14 mouse cellular contexts compared by ENCODE assay signal in the genomic region with DNA sequence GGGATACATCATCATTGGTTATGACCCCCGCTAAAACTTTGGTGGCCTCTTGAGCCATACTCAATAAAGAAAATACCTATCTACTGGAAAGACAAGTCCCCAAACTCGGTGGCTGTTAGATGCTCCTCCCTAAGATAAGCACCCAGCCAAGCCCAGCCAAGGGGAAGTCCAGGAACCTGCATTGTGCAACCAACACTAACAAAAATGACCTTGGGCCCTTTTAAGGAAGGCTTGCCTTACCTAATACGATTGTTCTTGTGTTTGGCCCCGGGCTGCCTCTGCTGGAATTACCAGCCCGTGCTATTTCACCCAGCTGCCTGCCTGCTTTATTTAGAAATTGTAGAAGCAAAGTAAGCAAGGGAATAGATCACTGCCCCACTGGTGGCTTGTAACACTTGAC. TPM values are rescaled to one million over a fixed set of nuclear protein-coding genes. Genes with fewer than 3 reads are reported as not detected.
DNase-seq lines count a peak whose midpoint lies in the region; ATAC-seq and TF ChIP-seq lines count a peak whose summit lies in the region.
"Had no signal": no experiment of that assay in that cellular context is flagged by ENCODE, and none has a peak within 500 bp of the region (broad histone marks: within the 10 kb centered on the region; RNA-seq: fewer than 3 reads in every experiment).

No protein-coding gene starts in this region.

- peaks cover 3% of the 10 kb centered on the region for H3K79me2 ChIP-seq in CH12.LX (replicated peaks; ENCODE audit: control insufficient read depth, extremely low read depth, insufficient read depth, poor library complexity, severe bottlenecking)

- TF ChIP-seq RAD21 in CH12.LX (IDR thresholded peaks at IDR 0.05; ENCODE audit: low read depth, low read length), result no peak

- no peak overlapping the region for H3K4me3 ChIP-seq in hindbrain, embryonic 13.5 days
- H3K4me3 ChIP-seq in hindbrain, postnatal 0 days (ENCODE audit: low read length), result no peak overlapping the region
- no peak overlapping the region for H3K4me3 ChIP-seq in CH12.LX (replicated peaks in 1 of 3; ENCODE audit: low read depth in 2 of 3, low read length in 2 of 3, poor library complexity in 1 of 3)

- DNase-seq in hindbrain, postnatal 0 days (ENCODE audit: low spot score), result no peak
- DNase-seq in CH12.LX (ENCODE audit: extremely low read depth), result no peak
- DNase-seq in gonadal fat pad, adult 2 months (ENCODE audit: low read depth), result peak; percentile 77
- DNase-seq in lung, postnatal 25 days (ENCODE audit: low spot score), result peak; percentile 49
- no peak for DNase-seq in frontal cortex, postnatal 36 days (ENCODE audit: low spot score in 2 of 2)
- DNase-seq in kidney, postnatal 10 days, result no peak
- DNase-seq in ovary, postnatal 10 days (ENCODE audit: low spot score), result no peak
- DNase-seq: adrenal gland, postnatal 10 days; gastrocnemius, postnatal 25 days; right cerebral cortex, postnatal 14 days; thymus, postnatal 25 days had no signal

- no peak for ATAC-seq in hindbrain, embryonic 13.5 days (ENCODE audit: low FRiP score)
- ATAC-seq in hindbrain, postnatal 0 days, result no peak
- ATAC-seq: forebrain, embryonic 16.5 days had no signal

- no peak for TF ChIP-seq POLR2A in CH12.LX (IDR thresholded peaks at IDR 0.05; ENCODE audit: low read depth, low read length)

- H3K9ac ChIP-seq in hindbrain, embryonic 13.5 days, result no peak overlapping the region
- H3K9ac ChIP-seq in hindbrain, postnatal 0 days (replicated peaks; ENCODE audit: low read length), result no peak overlapping the region
- no peak overlapping the region for H3K9ac ChIP-seq in CH12.LX (ENCODE audit: insufficient read depth, low read depth)
- H3K9ac ChIP-seq: liver, embryonic 14.5 days had no signal

- no peaks in the 10 kb centered on the region for H3K27me3 ChIP-seq in hindbrain, embryonic 13.5 days
- H3K27me3 ChIP-seq in hindbrain, postnatal 0 days (ENCODE audit: insufficient read depth, low read length), result no peaks in the 10 kb centered on the region
- no peaks in the 10 kb centered on the region for H3K27me3 ChIP-seq in CH12.LX (replicated peaks)

- 92% methylated on average over 5 of the region's 5 CpGs for WGBS in hindbrain, embryonic 13.5 days
- 81% methylated on average over 5 of the region's 5 CpGs for WGBS in hindbrain, postnatal 0 days

- dilution Hi-C loops in CH12.LX (cut with MboI; ENCODE audit: extremely low pct_ligation_motif_present, extremely low pct_unique_long_range_greater_than_20kb, low sequenced_read_pairs), result no loop called here

- no peaks in the 10 kb centered on the region for H3K9me3 ChIP-seq in hindbrain, embryonic 13.5 days
- H3K9me3 ChIP-seq in hindbrain, postnatal 0 days (ENCODE audit: low read length), result no peaks in the 10 kb centered on the region
- no peaks in the 10 kb centered on the region for H3K9me3 ChIP-seq in CH12.LX (replicated peaks; ENCODE audit: low read length)

- no peak for TF ChIP-seq EP300 in CH12.LX (IDR thresholded peaks at IDR 0.05; ENCODE audit: low read length)

- H3K4me2 ChIP-seq in hindbrain, embryonic 13.5 days, result no peak overlapping the region
- no peak overlapping the region for H3K4me2 ChIP-seq in hindbrain, postnatal 0 days (ENCODE audit: low read depth, low read length)
- no peak overlapping the region for H3K4me2 ChIP-seq in CH12.LX (ENCODE audit: insufficient read depth, low read depth, poor library complexity, severe bottlenecking)

- no peak for TF ChIP-seq CTCF in hindbrain, postnatal 0 days (IDR thresholded peaks at IDR 0.05; ENCODE audit: low read depth)
- no peak for TF ChIP-seq CTCF in CH12.LX (conservative IDR thresholded peaks at IDR 0.05 in 1 of 2, IDR thresholded peaks at IDR 0.05 in 1 of 2; ENCODE audit: low read depth in 2 of 2, low read length in 2 of 2)

- 0 out of 2 replicates have a peak overlapping the region, but pooled peaks have one; percentile 23 for H3K27ac ChIP-seq in hindbrain, embryonic 13.5 days
- H3K27ac ChIP-seq in hindbrain, postnatal 0 days, result no peak overlapping the region
- H3K27ac ChIP-seq in CH12.LX (ENCODE audit: insufficient read depth, low read depth), result peak overlapping the region; percentile 37; the same call in 1 of the 2 replicates
- H3K27ac ChIP-seq: liver, embryonic 14.5 days had no signal

- in situ Hi-C loops in CH12.LX (cut with MboI; ENCODE audit: low pct_ligation_motif_present, low pct_unique_long_range_greater_than_20kb, low sequenced_read_pairs), result no loop called here

- peaks cover 14% of the 10 kb centered on the region for H3K4me1 ChIP-seq in hindbrain, embryonic 13.5 days (replicated peaks)
- H3K4me1 ChIP-seq in hindbrain, postnatal 0 days (ENCODE audit: insufficient read depth, low read length), result no peaks in the 10 kb centered on the region
- peaks cover 20 to 65% of the 10 kb centered on the region in 2 experiments for H3K4me1 ChIP-seq in CH12.LX (ENCODE audit: control insufficient read depth in 1 of 2, insufficient read depth in 2 of 2)

- H3K36me3 ChIP-seq in hindbrain, embryonic 13.5 days, result peaks cover 63% of the 10 kb centered on the region
- peaks cover 41% of the 10 kb centered on the region for H3K36me3 ChIP-seq in hindbrain, postnatal 0 days (ENCODE audit: insufficient read depth, low read length)
- H3K36me3 ChIP-seq in CH12.LX (replicated peaks in 1 of 2; ENCODE audit: control insufficient read depth in 1 of 2, insufficient read depth in 1 of 2, low read length in 1 of 2), result peaks cover 39 to 48% of the 10 kb centered on the region in 2 experiments

TF ChIP-seq in CH12.LX, 34 proteins besides CTCF, POLR2A, EP300 and RAD21:
- no peak for TF ChIP-seq NRF1 (IDR thresholded peaks at IDR 0.05; ENCODE audit: low read depth, low read length)
- TF ChIP-seq SIN3A (IDR thresholded peaks at IDR 0.05; ENCODE audit: low read length), result no peak
- TF ChIP-seq MXI1 (IDR thresholded peaks at IDR 0.05; ENCODE audit: low read depth, low read length), result no peak
- TF ChIP-seq TBP (conservative IDR thresholded peaks at IDR 0.05; ENCODE audit: low read depth, low read length), result no peak
TF ChIP-seq in CH12.LX: peak in this region for 0.

RNA-seq across cellular contexts. Expression of a gene that starts 12.3 kb away (rescaled TPM):
- polyA plus RNA-seq in hindbrain, embryonic 13.5 days (2015; fragmentation: Nextera tagmentation; extraction: Ambion mirVana), result 33.8 and 34.0 TPM in 2 replicates
- total RNA-seq in hindbrain, postnatal 0 days (2014; rRNA removed), result 38.4 and 40.4 TPM in 2 replicates
- 23.7 and 26.3 TPM in 2 replicates for polyA plus RNA-seq in hindbrain, postnatal 0 days (2015; fragmentation: Nextera tagmentation; extraction: Ambion mirVana)
- total RNA-seq in CH12.LX (2012; rRNA removed), result 11.2 and 11.8 TPM in 2 replicates
- 2.8 and 3.4 TPM in 2 replicates for total RNA-seq in CH12.LX (2014; rRNA removed)
- polyA plus RNA-seq in CH12.LX (2012; ENCODE audit: insufficient read length, low read depth), result 11.9 and 13.3 TPM in 2 replicates
- polyA plus RNA-seq in gonadal fat pad, adult 2 months (2012; rRNA removed), result 15.9 and 21.7 TPM in 2 replicates

RNA-seq across cellular contexts. Expression of a gene that starts 12.5 kb away (rescaled TPM):
- polyA plus RNA-seq in hindbrain, embryonic 13.5 days (2015; fragmentation: Nextera tagmentation; extraction: Ambion mirVana), result 16.1 and 18.0 TPM in 2 replicates
- 141 and 142 TPM in 2 replicates for total RNA-seq in hindbrain, postnatal 0 days (2014; rRNA removed)
- polyA plus RNA-seq in hindbrain, postnatal 0 days (2015; fragmentation: Nextera tagmentation; extraction: Ambion mirVana), result 14.6 and 14.8 TPM in 2 replicates
- total RNA-seq in CH12.LX (2012; rRNA removed) (0.88 and 2.1 TPM in 2 replicates), CH12.LX (2014; rRNA removed) (0.80 and 1.0 TPM in 2 replicates)
- 1.5 and 2.0 TPM in 2 replicates for polyA plus RNA-seq in CH12.LX (2012; ENCODE audit: insufficient read length, low read depth)
- 15.1 and 15.7 TPM in 2 replicates for polyA plus RNA-seq in gonadal fat pad, adult 2 months (2012; rRNA removed)

Comparison
In these comparisons a context has a peak if more than half of its experiments do, and no peak if none do; other contexts are left out.
1. DNase-seq: peak in gonadal fat pad, adult 2 months (single experiment) and lung, postnatal 25 days (single experiment); none in hindbrain, postnatal 0 days (single experiment), CH12.LX (single experiment), frontal cortex, postnatal 36 days (0 of 2), kidney, postnatal 10 days (single experiment) and ovary, postnatal 10 days (single experiment).